Mouse (Mus musculus): ENCODE data around the gene Wipf1.
A peak's percentile ranks its signal among the peaks of the same experiment; 100 is the strongest.

Gene Wipf1

GRCm38 (mm10) chr2:73472130-73472529 is 57.4 kb downstream of the Wipf1 start:
- no peak for DNase-seq (ENCODE audit: inconsistent age in 2 of 2, low spot score in 1 of 2)

GRCm38 (mm10) chr2:73470146-73470630 is 59.3 kb downstream of the Wipf1 start:
- no peak for DNase-seq (ENCODE audit: inconsistent age in 2 of 2, low spot score in 1 of 2)

DNA sequence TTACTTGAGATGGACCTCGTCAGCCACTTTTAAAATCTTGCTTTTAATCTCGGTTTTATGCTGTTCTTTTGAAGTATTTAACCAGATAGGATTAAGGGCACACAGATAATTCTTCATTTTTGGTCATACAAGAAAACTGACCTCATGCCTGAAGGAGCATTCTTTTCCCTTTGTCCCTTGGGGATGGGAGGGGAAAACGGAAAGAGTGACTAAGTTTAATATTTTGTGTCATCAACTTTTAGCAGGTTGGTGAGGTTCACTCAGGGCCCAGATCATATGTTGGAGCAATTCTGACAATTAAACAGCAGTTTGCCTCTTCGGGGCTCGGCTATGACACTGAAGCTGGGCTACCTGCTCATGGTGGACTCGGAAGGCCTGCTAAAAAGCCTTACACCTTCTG is 60.0 kb downstream of the Wipf1 start:
- DNase-seq (ENCODE audit: inconsistent age in 2 of 2, low spot score in 1 of 2): no peak

GRCm38 (mm10) chr2:73468993-73469392 is 60.5 kb downstream of the Wipf1 start:
- no peak for DNase-seq (ENCODE audit: inconsistent age in 2 of 2, low spot score in 1 of 2)

GRCm38 (mm10) chr2:73467071-73467851 is 62.3 kb downstream of the Wipf1 start:
- DNase-seq (ENCODE audit: inconsistent age in 2 of 2, low spot score in 1 of 2): no peak

GRCm38 (mm10) chr2:73466481-73466880 is 63.1 kb downstream of the Wipf1 start:
- no peak for DNase-seq (ENCODE audit: inconsistent age in 2 of 2, low spot score in 1 of 2)

- DNase-seq (ENCODE audit: inconsistent age in 2 of 2, low spot score in 1 of 2): no peak
Measured at GRCm38 (mm10) chr2:73463431-73464194, 65.9 kb downstream of the Wipf1 start.

DNA sequence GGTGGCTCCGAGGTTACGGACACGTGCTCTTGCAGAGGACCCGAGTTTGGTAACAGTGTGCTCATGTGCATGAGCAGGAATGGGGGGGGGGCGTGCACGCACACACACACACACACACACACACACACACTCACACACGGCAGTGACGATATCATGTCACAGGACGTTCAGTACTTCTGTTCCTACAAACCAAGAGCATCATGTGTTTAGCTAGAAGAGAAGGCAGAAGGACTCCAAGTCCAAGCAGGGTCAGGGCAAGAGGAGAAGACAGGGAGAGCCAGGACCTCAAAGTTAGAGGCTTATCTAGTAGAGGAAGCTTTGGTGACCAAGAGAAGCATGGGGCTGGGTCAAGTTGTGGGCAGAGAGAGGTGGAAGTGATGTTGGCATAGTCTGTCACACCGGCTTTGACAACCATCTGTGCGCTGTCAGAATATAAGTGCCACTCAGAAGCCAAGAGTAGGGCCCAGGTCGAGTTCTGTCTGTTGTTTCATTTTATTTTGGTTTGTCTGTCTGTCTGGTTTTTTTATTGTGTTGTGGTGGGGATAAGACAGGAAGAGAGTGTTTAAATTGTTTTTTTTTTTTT is 66.7 kb downstream of the Wipf1 start:
- no peak for DNase-seq (ENCODE audit: inconsistent age in 2 of 2, low spot score in 1 of 2)

GRCm38 (mm10) chr2:73462265-73462664 is 67.3 kb downstream of the Wipf1 start:
- peak in 1 of 2 experiments; percentile 47 for DNase-seq (ENCODE audit: inconsistent age in 2 of 2, low spot score in 1 of 2)

- DNase-seq (ENCODE audit: inconsistent age in 2 of 2, low spot score in 1 of 2): no peak
Measured at GRCm38 (mm10) chr2:73460168-73460567, 69.4 kb downstream of the Wipf1 start.

DNA sequence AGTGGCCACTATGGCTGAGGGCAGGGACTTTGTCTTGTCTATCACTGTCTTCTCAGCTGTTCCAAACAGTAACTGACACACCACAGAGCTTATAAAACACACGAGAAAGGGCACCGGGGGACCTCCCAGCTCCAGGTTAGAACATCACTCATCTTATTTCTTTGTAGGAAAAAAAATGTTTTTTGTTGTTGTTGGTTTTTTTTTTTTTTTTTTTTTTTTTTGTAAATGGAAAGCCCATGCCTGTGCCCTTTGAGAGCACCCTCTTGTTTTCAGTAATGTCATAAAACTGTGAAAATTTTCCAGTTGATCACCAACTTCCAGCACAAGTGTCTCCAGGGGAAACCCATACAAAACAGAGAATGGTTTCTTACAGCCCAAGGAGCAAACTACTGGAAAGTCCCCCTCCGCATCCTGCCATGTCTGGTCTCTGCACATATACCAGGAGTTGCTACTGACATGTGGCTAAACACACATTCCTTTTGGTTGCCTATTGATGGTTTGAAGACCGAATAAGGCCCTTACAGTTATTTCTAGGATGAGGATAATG is 69.9 kb downstream of the Wipf1 start:
- DNase-seq (ENCODE audit: inconsistent age in 2 of 2, low spot score in 1 of 2): no peak

GRCm38 (mm10) chr2:73456886-73457285 is 72.6 kb downstream of the Wipf1 start:
- DNase-seq (ENCODE audit: inconsistent age in 2 of 2, low spot score in 1 of 2): no peak

- no peak for DNase-seq (ENCODE audit: inconsistent age in 2 of 2, low spot score in 1 of 2)
Measured at GRCm38 (mm10) chr2:73456154-73456553, 73.4 kb downstream of the Wipf1 start.

GRCm38 (mm10) chr2:73455541-73455940 is 74.0 kb downstream of the Wipf1 start:
- no peak for DNase-seq (ENCODE audit: inconsistent age in 2 of 2, low spot score in 1 of 2)

DNA sequence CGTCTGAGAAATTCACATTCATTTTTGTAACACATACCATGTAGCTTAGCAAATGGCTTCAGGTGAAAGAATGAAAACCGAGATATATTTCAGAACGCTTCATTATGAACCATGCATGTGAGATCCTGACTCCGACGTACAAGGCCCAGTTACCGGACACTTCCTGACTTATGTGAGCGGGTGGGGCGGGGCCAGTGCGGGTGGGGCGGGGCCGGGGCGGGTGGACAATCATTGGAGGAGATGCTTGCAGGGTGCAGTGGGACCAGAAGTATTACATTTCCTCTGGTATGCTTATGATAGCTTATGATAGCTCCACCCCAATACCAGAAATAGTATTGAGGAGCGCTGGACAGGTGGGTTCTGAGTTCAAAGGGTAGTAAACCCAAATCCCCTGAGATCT is 74.9 kb downstream of the Wipf1 start:
- no peak for DNase-seq (ENCODE audit: inconsistent age in 2 of 2, low spot score in 1 of 2)

DNA sequence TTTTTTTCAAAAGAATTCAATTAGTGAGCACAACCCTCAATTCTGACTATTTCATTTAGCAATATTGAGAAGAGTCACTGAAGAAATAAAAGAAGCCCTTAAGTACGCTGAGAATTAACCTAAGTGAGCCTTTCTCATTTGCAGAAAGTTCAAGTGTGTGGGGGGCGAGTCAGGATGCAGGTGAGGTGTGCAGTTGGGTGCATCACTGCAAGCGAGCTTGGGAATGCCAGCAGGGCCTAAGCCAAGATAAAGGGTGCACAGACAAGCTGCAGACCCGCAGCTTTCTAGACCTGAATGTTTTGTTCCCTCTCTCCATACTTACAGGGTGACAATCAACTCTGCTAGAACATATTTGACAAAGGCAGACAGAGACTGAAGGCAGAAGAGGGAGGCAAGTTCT is 75.3 kb downstream of the Wipf1 start:
- no peak for DNase-seq (ENCODE audit: inconsistent age in 2 of 2, low spot score in 1 of 2)

GRCm38 (mm10) chr2:73453717-73454116 is 75.8 kb downstream of the Wipf1 start:
- no peak for DNase-seq (ENCODE audit: inconsistent age in 2 of 2, low spot score in 1 of 2)

- no peak for DNase-seq (ENCODE audit: inconsistent age in 2 of 2, low spot score in 1 of 2)
Measured at GRCm38 (mm10) chr2:73453085-73453484, 76.4 kb downstream of the Wipf1 start.

GRCm38 (mm10) chr2:73452556-73452955 is 77.0 kb downstream of the Wipf1 start:
- DNase-seq (ENCODE audit: inconsistent age in 2 of 2, low spot score in 1 of 2): no peak

- no peak for DNase-seq (ENCODE audit: inconsistent age in 2 of 2, low spot score in 1 of 2)
Measured at GRCm38 (mm10) chr2:73451541-73451940, 78.0 kb downstream of the Wipf1 start.

- no peak for DNase-seq (ENCODE audit: inconsistent age in 2 of 2, low spot score in 1 of 2)
Measured at GRCm38 (mm10) chr2:73450172-73450715, 79.3 kb downstream of the Wipf1 start.

All from adrenal gland, adult (tissue).